Mouse (Mus musculus): ENCODE results near the gene Atp12a. TPM values are rescaled to one million over a fixed set of nuclear protein-coding genes. Genes with fewer than 3 reads are reported as not detected.

Atp12a gene
- total RNA-seq (2021): not detected
- long read RNA-seq, experiment 1: 0 reads
- long read RNA-seq, experiment 2: 0 reads

- intact Hi-C loops (cut with DNase I): no loop called here
- DNase-seq: no peak
These were observed at the start of gene Atp12a for GRCm38 (mm10) chr14:56364711-56365237. Atp12a (plus strand) TSS chr14:56365068.

DNA sequence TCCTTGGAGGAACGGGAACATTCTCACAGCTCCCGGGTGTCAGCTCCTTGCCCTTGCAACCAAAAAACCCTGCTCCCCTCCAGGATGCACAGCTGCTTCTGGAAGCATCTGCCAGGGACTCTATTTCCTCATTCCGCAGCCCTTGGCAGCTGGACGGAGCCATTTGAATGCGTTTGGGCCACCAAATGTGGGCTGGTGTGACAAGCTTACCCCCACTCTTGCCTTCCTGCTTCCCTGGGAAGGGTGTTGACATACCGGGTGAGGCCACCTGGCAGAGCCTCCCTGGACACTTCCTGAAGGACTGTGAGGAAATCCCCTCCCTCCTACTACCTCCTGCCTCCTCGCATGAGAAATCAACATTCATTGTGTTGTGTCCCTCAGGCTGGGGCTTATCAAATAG, 49.3 kb upstream of the Atp12a start:
- intact Hi-C loops (cut with DNase I): no loop called here
- DNase-seq: peak; percentile 29 to 31

DNA sequence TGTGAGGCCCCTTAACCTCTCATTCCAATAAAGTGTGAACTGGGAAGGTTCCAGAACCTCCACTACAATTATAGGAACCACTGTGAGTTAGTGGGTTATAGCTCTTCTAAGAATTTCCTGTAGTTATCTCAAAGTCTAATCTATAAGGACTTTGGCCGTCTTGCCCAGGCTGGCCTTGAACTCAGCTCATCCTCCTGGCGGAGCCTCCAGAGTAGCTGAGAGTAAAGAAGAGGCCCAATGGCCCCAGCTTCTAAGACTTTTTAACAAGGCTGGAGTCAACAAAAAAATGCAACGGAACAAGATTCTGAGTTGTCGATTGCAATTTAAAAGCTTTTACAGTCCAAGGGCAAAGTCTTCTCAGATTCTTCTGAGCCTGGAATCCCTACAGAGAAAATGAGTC, 48.5 kb upstream of the Atp12a start:
- intact Hi-C loops (cut with DNase I): no loop called here
- DNase-seq: no peak

GRCm38 (mm10) chr14:56322982-56323381, 41.9 kb upstream of the Atp12a start:
- intact Hi-C loops (cut with DNase I): no loop called here
- no peak for DNase-seq

DNA sequence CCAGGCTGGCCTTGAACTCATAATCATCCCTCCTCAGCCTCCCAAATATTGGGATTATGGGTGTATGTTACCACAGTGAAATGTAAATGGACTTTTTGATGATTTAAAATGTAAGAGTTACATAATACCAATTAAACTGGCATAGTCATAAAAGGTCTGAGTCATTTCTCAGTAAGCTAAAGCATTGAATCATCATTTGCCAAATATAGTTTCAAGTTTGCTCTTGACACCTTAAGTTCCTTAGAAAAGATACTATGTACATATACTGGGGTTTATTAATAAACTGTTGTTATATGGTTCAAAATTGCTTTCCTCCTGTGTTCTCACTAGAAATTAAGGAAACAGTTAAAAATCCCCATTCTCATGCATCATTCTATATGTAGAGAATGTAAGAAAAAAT, 39.8 kb upstream of the Atp12a start:
- no peak for DNase-seq
- intact Hi-C loops (cut with DNase I): no loop called here

DNA sequence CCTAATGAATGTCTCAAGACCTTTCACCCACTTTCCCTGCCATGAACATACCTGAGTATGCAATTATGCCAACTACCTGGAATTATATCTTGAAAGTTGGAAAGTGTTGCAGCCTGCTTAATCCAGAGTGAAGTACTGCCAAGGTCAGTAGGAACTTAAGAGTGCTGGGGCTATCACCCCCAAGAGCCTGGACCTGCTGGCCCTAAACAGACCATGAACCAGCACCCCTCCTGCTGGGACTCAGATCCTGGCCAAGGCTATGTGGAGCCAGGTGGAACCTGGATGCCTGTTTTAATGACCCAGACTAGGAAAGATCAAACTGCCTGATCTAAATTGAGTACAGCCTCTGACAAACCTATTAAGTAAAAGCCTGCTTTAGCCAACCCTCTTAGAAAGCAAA, 31.2 kb upstream of the Atp12a start:
- intact Hi-C loops (cut with DNase I): no loop called here
- no peak for DNase-seq

DNA sequence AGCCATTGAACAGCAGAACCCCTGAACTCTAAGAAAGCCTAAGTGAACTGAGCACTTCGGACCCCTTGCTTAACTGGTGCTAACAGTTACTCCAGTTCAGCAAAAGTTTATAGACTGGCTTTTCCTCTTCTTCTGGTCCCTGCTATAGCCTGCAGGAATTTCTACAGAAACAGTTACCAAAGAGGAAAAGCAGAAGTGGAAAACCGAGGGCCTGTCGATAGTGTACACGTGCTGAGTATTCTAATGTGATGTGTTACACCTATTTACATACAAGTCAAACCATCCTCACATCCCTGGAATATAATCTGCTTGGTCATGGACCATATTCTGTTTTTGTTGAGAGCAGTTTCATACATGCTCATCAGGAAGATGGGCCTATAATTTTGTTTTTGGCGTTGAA, 30.4 kb upstream of the Atp12a start:
- no peak for DNase-seq
- intact Hi-C loops (cut with DNase I): no loop called here

GRCm38 (mm10) chr14:56336032-56336431, 28.8 kb upstream of the Atp12a start:
- DNase-seq: no peak
- intact Hi-C loops (cut with DNase I): no loop called here

- DNase-seq: no peak
- intact Hi-C loops (cut with DNase I): no loop called here
These were observed 27.8 kb upstream of the Atp12a start for GRCm38 (mm10) chr14:56337075-56337474.

GRCm38 (mm10) chr14:56337696-56338095, 27.2 kb upstream of the Atp12a start:
- DNase-seq: no peak
- intact Hi-C loops (cut with DNase I): no loop called here

DNA sequence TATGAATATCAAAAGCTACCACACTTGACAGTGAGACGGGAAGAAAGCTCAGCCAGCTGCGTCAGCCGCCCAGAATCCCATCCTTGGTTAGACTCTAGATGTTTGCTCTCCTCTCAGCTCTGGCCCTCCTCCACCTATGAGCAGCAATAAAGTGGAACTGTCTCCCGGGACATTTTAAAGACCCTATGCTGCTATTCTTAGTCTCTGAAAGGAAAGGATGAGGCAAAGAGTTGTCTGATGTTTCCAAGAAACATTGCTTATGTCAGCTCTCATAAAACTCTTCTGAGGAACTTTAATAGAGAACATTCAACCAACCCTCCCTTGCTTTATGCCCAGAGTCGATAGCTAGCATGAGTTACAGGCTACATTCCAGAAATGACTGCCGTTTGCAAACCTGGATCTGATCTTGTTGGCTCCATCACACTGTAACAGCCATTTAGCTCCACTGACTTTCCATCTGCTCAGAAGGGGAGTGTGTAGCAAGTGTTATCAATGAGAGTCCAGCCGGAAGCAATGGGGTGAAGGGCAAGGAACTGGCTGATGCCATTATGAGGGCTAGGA, 25.9 kb upstream of the Atp12a start:
- intact Hi-C loops (cut with DNase I): no loop called here
- no peak for DNase-seq

- intact Hi-C loops (cut with DNase I): no loop called here
- no peak for DNase-seq
These were observed 16.2 kb upstream of the Atp12a start for GRCm38 (mm10) chr14:56348704-56349103.

DNA sequence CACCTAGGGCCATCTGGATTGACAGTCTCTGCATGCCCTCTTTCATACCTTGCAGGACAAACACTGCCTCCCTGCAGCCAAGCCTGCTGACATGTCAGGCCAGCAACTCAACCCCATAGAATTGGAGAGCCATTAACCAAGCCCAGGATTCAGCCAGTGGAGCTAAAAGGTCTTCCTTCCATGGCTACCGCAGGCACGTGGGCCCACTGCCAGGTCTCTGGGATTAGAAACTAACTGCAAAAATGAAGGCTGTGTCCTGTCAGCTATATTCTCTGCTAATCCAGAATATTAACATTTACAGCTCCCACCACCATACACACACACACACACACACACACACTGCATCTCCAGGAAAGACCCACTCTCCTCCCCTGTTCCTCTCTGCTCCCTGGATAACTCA, 15.3 kb upstream of the Atp12a start:
- intact Hi-C loops (cut with DNase I): no loop called here
- no peak for DNase-seq

- intact Hi-C loops (cut with DNase I): no loop called here
- peak; percentile 27 to 45 for DNase-seq
These were observed 12.8 kb upstream of the Atp12a start for GRCm38 (mm10) chr14:56351959-56352660.

- intact Hi-C loops (cut with DNase I): no loop called here
These were observed 10.1 kb upstream of the Atp12a start for GRCm38 (mm10) chr14:56354803-56355202.

GRCm38 (mm10) chr14:56355396-56355795, 9.5 kb upstream of the Atp12a start:
- intact Hi-C loops (cut with DNase I): no loop called here
- DNase-seq: no peak

More at GRCm38 (mm10) chr14:56354803-56355202, 10.1 kb upstream of the Atp12a start:
- DNase-seq: no peak

- intact Hi-C loops (cut with DNase I): no loop called here
- no peak for DNase-seq
These were observed 8.7 kb upstream of the Atp12a start for GRCm38 (mm10) chr14:56356196-56356595.

DNA sequence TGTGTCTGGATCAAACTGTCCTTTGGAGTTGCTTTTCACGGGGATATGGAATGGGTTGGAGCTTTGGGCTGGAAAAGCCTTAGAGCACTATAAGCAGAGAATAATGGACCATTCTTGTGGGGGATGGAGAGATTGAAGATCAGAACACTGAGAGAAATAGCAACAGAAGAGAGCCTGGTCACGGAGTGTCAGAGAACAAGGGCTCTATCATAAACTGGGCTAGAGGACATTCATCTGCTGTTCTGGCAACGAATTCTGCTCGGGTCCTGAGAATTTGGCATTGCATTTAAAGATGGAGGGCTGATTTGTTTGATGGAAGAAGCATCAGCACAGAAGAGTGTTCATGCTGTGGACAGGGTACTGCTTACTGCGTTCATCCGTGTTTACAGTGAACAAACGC, 6.4 kb upstream of the Atp12a start:
- DNase-seq: no peak
- intact Hi-C loops (cut with DNase I): no loop called here

DNA sequence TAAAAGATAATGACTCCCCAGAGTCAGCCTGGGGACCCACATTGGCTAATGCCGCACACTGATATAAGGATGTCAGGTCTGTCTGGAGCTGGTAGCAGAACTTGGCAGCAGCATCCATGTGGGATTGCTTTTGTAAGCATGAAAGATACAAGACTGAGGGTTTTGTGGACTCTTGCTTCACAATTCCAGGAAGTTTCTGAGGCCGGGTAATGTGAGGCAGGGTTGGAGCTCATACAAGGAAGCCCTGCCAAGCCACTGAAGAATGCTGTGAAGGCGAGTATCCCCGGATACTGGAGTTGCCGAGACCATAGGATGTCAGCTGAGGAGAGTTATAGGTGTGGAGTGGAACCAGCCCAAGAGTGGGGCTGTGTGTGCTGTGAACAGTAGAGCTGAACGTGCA, 5.7 kb upstream of the Atp12a start:
- DNase-seq: no peak
- intact Hi-C loops (cut with DNase I): no loop called here

GRCm38 (mm10) chr14:56365292-56365691, 424 bp downstream of the Atp12a start:
- intact Hi-C loops (cut with DNase I): no loop called here
- no peak for DNase-seq

DNA sequence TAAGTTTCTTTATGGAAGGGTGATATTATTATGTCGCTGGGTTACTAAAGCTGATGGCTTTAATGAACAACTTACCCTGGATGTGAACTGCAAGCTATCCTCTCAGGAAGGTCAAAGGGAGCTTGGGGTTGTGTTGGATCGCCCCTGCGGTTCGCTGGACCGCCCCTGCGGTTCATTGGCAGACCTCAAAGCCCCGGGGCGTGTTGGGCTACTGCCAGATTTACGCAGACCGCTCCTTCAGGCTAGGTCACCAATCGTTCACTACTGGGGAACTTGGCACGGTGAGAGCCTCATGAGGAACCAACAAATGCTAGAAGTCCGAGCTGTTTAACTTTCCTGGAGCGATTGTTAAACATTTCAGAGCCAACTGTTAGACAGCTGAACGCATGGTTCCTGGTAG, 1.8 kb downstream of the Atp12a start:
- intact Hi-C loops (cut with DNase I): no loop called here
- DNase-seq: no peak

- peak in 1 of 2 experiments; percentile 24 for DNase-seq
- intact Hi-C loops (cut with DNase I): no loop called here
These were observed 4.0 kb downstream of the Atp12a start for GRCm38 (mm10) chr14:56368834-56369233.

All from heart, postnatal 14 days (tissue).